Mouse (Mus musculus): ENCODE measurements around the gene Akt3. TPM values are rescaled to one million over a fixed set of nuclear protein-coding genes. Genes with fewer than 3 reads are reported as not detected.

Akt3 gene
- polyA plus RNA-seq, 1 experiment from 2014 or later, result 13.5 TPM

DNA sequence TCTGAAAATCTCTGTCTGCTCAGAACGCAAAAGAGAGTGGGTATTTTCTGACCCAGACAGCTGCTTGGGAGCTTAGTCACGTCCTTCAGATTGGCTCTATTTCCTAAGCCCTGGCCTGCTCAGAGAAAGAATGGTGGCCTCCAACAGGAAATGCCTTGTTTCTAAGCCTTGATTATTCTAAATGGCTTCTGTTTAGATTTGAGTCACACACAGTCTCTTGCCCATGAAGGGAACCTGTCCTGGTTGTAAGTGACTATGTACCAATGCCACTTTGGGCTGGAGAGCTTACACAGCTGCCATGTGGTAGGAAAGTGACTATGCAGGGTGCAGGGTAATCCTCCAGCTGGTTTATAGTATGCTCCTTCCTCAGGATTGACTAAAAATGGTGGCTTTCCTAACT lies 243.7 kb downstream of the Akt3 start:
- ATAC-seq (replicated peaks; ENCODE audit: insufficient number of reproducible peaks, low FRiP score, low TSS enrichment, low read depth) (no peak), DNase-seq (ENCODE audit: low spot score) (no peak)
- no peak overlapping the region for H3K4me2 ChIP-seq (ENCODE audit: low read depth, low read length)
- H3K9ac ChIP-seq (replicated peaks; ENCODE audit: low read length), result no peak overlapping the region
- no peaks in the 10 kb centered on the region for H3K27me3 ChIP-seq (ENCODE audit: control insufficient read depth, insufficient read depth, low read length)
- H3K27ac ChIP-seq (replicated peaks; ENCODE audit: low read depth, low read length), result no peak overlapping the region
- no peaks in the 10 kb centered on the region for H3K4me1 ChIP-seq (ENCODE audit: control insufficient read depth, insufficient read depth, low read length)
- H3K36me3 ChIP-seq (replicated peaks; ENCODE audit: control insufficient read depth, insufficient read depth, low read depth, low read length), result no peaks in the 10 kb centered on the region
- 40% methylated on average over 2 of the region's 2 CpGs for WGBS
- no peaks in the 10 kb centered on the region for H3K9me3 ChIP-seq (replicated peaks; ENCODE audit: control insufficient read depth, low read length)
- H3K4me3 ChIP-seq (ENCODE audit: low read depth, low read length), result no peak overlapping the region

DNA sequence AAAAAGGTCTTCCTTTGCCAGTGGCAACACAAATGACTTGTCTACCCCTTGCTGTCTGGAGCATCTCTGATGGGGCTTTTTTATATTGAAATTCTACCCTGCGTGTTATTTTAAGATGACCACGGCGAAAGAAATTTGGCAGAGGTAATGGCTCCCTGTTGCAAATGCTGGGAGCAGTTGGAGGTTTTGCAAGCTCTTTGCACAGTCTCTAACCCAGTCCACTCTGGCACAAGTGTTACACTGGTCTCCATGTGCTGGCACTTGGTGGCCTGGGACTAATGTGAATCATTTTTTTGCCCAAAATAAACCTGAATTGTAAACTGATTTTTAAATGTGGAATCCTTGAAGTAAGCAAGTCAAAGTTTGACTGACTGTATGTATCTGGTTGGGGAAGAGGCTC lies 244.2 kb downstream of the Akt3 start:
- Histone ChIP-seq H3K36me3 (replicated peaks; ENCODE audit: control insufficient read depth, insufficient read depth, low read depth, low read length) (no peaks in the 10 kb centered on the region), H3K9me3 (replicated peaks; ENCODE audit: control insufficient read depth, low read length) (no peaks in the 10 kb centered on the region), H3K27me3 (ENCODE audit: control insufficient read depth, insufficient read depth, low read length) (no peaks in the 10 kb centered on the region), H3K4me2 (ENCODE audit: low read depth, low read length) (no peak overlapping the region), H3K4me1 (ENCODE audit: control insufficient read depth, insufficient read depth, low read length) (peaks cover 2% of the 10 kb centered on the region; the same call in 1 of the 2 replicates), H3K9ac (replicated peaks; ENCODE audit: low read length) (no peak overlapping the region), H3K4me3 (ENCODE audit: low read depth, low read length) (no peak overlapping the region), H3K27ac (replicated peaks; ENCODE audit: low read depth, low read length) (no peak overlapping the region)
- ATAC-seq (replicated peaks; ENCODE audit: insufficient number of reproducible peaks, low FRiP score, low TSS enrichment, low read depth) (no peak), DNase-seq (ENCODE audit: low spot score) (no peak)
- WGBS, result 92% methylated on average over 3 of the region's 3 CpGs

DNA sequence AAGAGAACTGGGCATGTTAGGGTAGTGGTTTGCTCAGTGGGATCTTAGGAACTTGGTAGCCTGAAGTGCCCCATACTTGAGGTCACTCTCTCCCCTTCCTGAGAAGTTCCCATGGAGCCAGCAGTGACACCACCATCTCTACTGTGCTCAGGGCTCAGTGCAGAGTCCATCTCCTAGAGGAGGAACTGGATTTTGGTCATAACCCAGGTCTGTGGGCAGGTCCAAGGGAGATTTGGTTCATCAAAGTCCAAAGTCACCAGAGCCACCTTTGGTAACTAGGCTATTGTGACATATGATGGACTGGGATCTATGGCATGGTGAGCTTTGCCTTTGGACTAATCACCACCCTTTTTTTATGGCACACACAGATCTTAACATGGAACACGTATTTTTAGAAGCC lies 244.7 kb downstream of the Akt3 start:
- H3K27ac ChIP-seq (replicated peaks; ENCODE audit: low read depth, low read length), result no peak overlapping the region
- no peak for DNase-seq (ENCODE audit: low spot score)
- 78% methylated on average over 1 of the region's 1 CpGs for WGBS
- no peaks in the 10 kb centered on the region for H3K27me3 ChIP-seq (ENCODE audit: control insufficient read depth, insufficient read depth, low read length)
- ATAC-seq (replicated peaks; ENCODE audit: insufficient number of reproducible peaks, low FRiP score, low TSS enrichment, low read depth), result no peak
- no peaks in the 10 kb centered on the region for H3K9me3 ChIP-seq (replicated peaks; ENCODE audit: control insufficient read depth, low read length)
- H3K9ac ChIP-seq (replicated peaks; ENCODE audit: low read length), result no peak overlapping the region
- H3K4me3 ChIP-seq (ENCODE audit: low read depth, low read length), result no peak overlapping the region
- H3K36me3 ChIP-seq (replicated peaks; ENCODE audit: control insufficient read depth, insufficient read depth, low read depth, low read length), result no peaks in the 10 kb centered on the region
- peaks cover 2% of the 10 kb centered on the region; the same call in 1 of the 2 replicates for H3K4me1 ChIP-seq (ENCODE audit: control insufficient read depth, insufficient read depth, low read length)
- H3K4me2 ChIP-seq (ENCODE audit: low read depth, low read length), result no peak overlapping the region

DNA sequence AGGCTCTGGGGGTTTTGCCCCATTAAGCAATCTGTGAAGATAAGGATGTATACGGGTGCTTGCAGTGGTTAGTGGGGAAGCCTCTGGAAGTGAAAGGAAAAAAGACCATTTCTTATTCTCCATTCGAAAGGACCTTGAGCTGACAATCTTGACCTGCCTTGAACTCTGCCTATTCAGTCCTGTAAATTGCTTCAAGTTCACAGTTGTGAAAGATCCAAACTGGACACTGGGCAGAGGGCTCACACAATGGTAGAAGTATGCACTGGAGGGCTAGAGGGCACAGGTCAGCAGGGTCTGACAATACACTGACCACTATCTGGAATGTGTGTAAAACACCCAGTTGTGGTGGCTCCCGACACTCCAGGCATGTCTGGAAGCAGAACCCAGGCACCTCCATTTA lies 245.2 kb downstream of the Akt3 start:
- ATAC-seq (replicated peaks; ENCODE audit: insufficient number of reproducible peaks, low FRiP score, low TSS enrichment, low read depth) (no peak), DNase-seq (ENCODE audit: low spot score) (no peak)
- H3K4me2 ChIP-seq (ENCODE audit: low read depth, low read length), result no peak overlapping the region
- H3K9me3 ChIP-seq (replicated peaks; ENCODE audit: control insufficient read depth, low read length), result no peaks in the 10 kb centered on the region
- H3K4me3 ChIP-seq (ENCODE audit: low read depth, low read length), result no peak overlapping the region
- WGBS, result 71% methylated on average over 3 of the region's 3 CpGs
- H3K27me3 ChIP-seq (ENCODE audit: control insufficient read depth, insufficient read depth, low read length), result no peaks in the 10 kb centered on the region
- H3K27ac ChIP-seq (replicated peaks; ENCODE audit: low read depth, low read length), result no peak overlapping the region
- H3K9ac ChIP-seq (replicated peaks; ENCODE audit: low read length), result no peak overlapping the region
- peaks cover 2% of the 10 kb centered on the region; the same call in 1 of the 2 replicates for H3K4me1 ChIP-seq (ENCODE audit: control insufficient read depth, insufficient read depth, low read length)
- no peaks in the 10 kb centered on the region for H3K36me3 ChIP-seq (replicated peaks; ENCODE audit: control insufficient read depth, insufficient read depth, low read depth, low read length)

DNA sequence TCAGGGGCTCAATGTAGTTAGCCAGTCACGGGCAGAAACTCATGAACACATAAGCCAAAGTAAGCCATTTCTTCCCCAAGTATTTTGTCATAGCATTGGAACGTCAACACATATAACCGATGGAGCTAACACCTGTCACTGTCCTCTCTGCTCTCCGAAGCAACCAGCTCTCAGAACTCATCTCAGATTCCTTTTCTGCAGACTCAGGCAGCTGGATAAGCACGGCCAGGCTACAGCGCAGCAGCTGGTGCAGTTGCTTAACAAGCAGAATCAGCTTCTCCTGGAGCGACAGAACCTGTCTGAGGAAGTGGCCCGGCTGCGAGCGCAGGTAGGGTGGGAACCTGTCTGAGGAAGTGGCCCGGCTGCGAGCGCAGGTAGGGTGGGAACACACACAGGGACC lies 246.3 kb downstream of the Akt3 start:
- Histone ChIP-seq H3K9me3 (replicated peaks; ENCODE audit: control insufficient read depth, low read length) (no peaks in the 10 kb centered on the region), H3K4me1 (ENCODE audit: control insufficient read depth, insufficient read depth, low read length) (peaks cover 2% of the 10 kb centered on the region; the same call in 1 of the 2 replicates), H3K4me2 (ENCODE audit: low read depth, low read length) (no peak overlapping the region), H3K27me3 (ENCODE audit: control insufficient read depth, insufficient read depth, low read length) (no peaks in the 10 kb centered on the region), H3K36me3 (replicated peaks; ENCODE audit: control insufficient read depth, insufficient read depth, low read depth, low read length) (no peaks in the 10 kb centered on the region), H3K9ac (replicated peaks; ENCODE audit: low read length) (no peak overlapping the region), H3K4me3 (ENCODE audit: low read depth, low read length) (no peak overlapping the region), H3K27ac (replicated peaks; ENCODE audit: low read depth, low read length) (no peak overlapping the region)
- ATAC-seq (replicated peaks; ENCODE audit: insufficient number of reproducible peaks, low FRiP score, low TSS enrichment, low read depth), result no peak
- 80% methylated on average over 13 of the region's 13 CpGs for WGBS
- DNase-seq (ENCODE audit: low spot score), result no peak

DNA sequence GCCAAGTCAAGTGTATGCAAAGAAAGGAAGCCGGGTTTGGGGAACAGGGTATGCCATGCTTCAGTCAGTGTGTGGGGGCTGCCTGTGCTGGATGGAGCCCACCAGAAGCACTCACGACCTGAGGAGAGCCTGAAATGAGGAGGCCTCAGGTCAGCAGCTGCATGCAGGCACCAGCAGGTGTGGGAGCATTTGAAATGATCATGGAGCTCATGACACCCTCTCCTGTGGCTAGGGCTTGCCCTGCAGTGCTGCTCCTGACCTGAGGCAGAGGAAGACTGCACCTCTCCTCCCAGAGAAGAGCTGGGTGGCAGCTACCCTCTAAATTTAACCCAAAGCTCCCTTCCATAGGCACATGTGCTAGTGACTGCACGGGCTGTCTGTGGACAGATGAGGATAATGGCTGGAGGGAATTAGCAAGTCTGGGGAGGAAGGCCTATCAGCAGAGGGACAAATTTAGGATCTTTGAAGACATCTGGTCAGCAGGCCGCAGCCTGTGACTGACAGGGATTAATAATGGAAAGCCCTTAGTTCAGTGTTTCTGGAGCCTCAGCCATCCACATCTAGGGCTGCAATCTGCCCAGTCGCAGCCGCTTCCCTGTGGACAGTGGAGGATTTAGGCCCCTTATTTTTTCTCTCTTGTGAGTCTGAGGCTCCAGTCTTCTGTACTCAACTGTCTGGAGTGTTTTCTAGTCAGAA lies 247.2 kb downstream of the Akt3 start:
- no peaks in the 10 kb centered on the region for H3K9me3 ChIP-seq (replicated peaks; ENCODE audit: control insufficient read depth, low read length)
- no peak for DNase-seq (ENCODE audit: low spot score)
- 40% methylated on average over 6 of the region's 6 CpGs for WGBS
- no peak overlapping the region for H3K9ac ChIP-seq (replicated peaks; ENCODE audit: low read length)
- H3K27ac ChIP-seq (replicated peaks; ENCODE audit: low read depth, low read length), result no peak overlapping the region
- H3K36me3 ChIP-seq (replicated peaks; ENCODE audit: control insufficient read depth, insufficient read depth, low read depth, low read length), result no peaks in the 10 kb centered on the region
- H3K4me1 ChIP-seq (ENCODE audit: control insufficient read depth, insufficient read depth, low read length), result peaks cover 2% of the 10 kb centered on the region; the same call in 1 of the 2 replicates
- H3K27me3 ChIP-seq (ENCODE audit: control insufficient read depth, insufficient read depth, low read length), result no peaks in the 10 kb centered on the region
- no peak overlapping the region for H3K4me2 ChIP-seq (ENCODE audit: low read depth, low read length)
- no peak for ATAC-seq (replicated peaks; ENCODE audit: insufficient number of reproducible peaks, low FRiP score, low TSS enrichment, low read depth)
- no peak overlapping the region for H3K4me3 ChIP-seq (ENCODE audit: low read depth, low read length)

DNA sequence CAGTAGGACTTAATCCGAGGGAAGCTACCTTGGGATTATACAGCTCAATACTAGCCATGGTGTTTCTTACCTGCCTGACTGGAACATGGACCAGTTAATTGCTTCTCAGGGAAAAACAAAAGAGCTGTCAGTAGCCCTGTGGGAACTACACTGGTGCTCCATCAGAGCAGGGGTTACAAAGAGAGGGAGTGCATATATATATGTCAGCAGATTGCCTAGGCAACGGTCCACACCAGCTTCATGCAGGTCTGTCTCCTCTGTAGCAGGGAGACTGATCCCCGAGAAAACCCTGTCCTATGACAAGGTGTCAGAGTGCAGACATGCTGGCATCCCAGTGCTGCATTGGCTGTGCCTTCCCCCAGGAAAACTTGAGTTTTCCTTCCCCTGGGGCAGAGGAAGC lies 248.0 kb downstream of the Akt3 start:
- H3K27me3 ChIP-seq (ENCODE audit: control insufficient read depth, insufficient read depth, low read length), result no peaks in the 10 kb centered on the region
- no peak overlapping the region for H3K27ac ChIP-seq (replicated peaks; ENCODE audit: low read depth, low read length)
- H3K9me3 ChIP-seq (replicated peaks; ENCODE audit: control insufficient read depth, low read length), result no peaks in the 10 kb centered on the region
- no peak for DNase-seq (ENCODE audit: low spot score)
- 49% methylated on average over 3 of the region's 3 CpGs for WGBS
- H3K4me3 ChIP-seq (ENCODE audit: low read depth, low read length), result no peak overlapping the region
- H3K4me2 ChIP-seq (ENCODE audit: low read depth, low read length), result no peak overlapping the region
- no peak overlapping the region for H3K9ac ChIP-seq (replicated peaks; ENCODE audit: low read length)
- peaks cover 2% of the 10 kb centered on the region; the same call in 1 of the 2 replicates for H3K4me1 ChIP-seq (ENCODE audit: control insufficient read depth, insufficient read depth, low read length)
- H3K36me3 ChIP-seq (replicated peaks; ENCODE audit: control insufficient read depth, insufficient read depth, low read depth, low read length), result no peaks in the 10 kb centered on the region
- no peak for ATAC-seq (replicated peaks; ENCODE audit: insufficient number of reproducible peaks, low FRiP score, low TSS enrichment, low read depth)

DNA sequence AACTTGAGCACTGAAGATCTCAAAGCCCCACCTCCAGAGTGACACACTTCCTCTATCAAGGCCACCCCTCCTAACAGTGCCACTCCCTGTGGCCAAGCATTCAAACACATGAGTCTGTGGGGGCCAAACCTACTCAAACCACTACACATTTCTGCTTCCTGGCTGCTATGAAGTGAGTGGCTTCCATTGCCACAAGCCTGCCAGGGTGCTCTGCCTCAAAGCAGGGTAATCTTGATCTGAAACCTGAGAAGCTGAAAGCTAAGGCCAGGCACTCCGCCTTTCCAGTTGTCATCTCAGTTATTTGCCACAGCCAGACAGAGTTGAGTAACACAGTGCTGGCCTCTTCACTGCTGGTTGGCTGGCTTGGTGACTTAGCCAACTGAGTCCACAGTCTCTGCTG lies 249.2 kb downstream of the Akt3 start:
- H3K9me3 ChIP-seq (replicated peaks; ENCODE audit: control insufficient read depth, low read length), result no peaks in the 10 kb centered on the region
- no peak for ATAC-seq (replicated peaks; ENCODE audit: insufficient number of reproducible peaks, low FRiP score, low TSS enrichment, low read depth)
- no peaks in the 10 kb centered on the region for H3K27me3 ChIP-seq (ENCODE audit: control insufficient read depth, insufficient read depth, low read length)
- 27% methylated on average over 1 of the region's 1 CpGs for WGBS
- no peaks in the 10 kb centered on the region for H3K36me3 ChIP-seq (replicated peaks; ENCODE audit: control insufficient read depth, insufficient read depth, low read depth, low read length)
- DNase-seq (ENCODE audit: low spot score), result no peak
- H3K4me3 ChIP-seq (ENCODE audit: low read depth, low read length), result no peak overlapping the region
- H3K4me1 ChIP-seq (ENCODE audit: control insufficient read depth, insufficient read depth, low read length), result peaks cover 2% of the 10 kb centered on the region; the same call in 1 of the 2 replicates
- H3K27ac ChIP-seq (replicated peaks; ENCODE audit: low read depth, low read length), result no peak overlapping the region
- H3K4me2 ChIP-seq (ENCODE audit: low read depth, low read length), result no peak overlapping the region
- H3K9ac ChIP-seq (replicated peaks; ENCODE audit: low read length), result no peak overlapping the region

Measured in embryonic facial prominence, embryonic 11.5 days (tissue).